Mouse (Mus musculus) myocyte (in vitro differentiated cells): ENCODE results near the gene Dazap1. TPM values are rescaled to one million over a fixed set of nuclear protein-coding genes. Genes with fewer than 3 reads are reported as not detected.

Source experiments
- H3K27me3 ChIP-seq: one replicate; pipeline ENCODE4 v1.6.1; 2011; ENCODE audit not compliant: control insufficient read depth, insufficient read depth, insufficient read length
- H3K36me3 ChIP-seq: one replicate; pipeline ENCODE4 v1.6.1; 2011; ENCODE audit not compliant: control insufficient read depth, insufficient read depth
- H3K4me2 ChIP-seq: one replicate; pipeline ENCODE4 v1.6.1; 2011; ENCODE audit warnings: low read depth, control low read depth
- H3K4me3 ChIP-seq: one replicate; pipeline ENCODE4 v1.5.1; 2011; ENCODE audit warnings: mild to moderate bottlenecking, control low read depth, moderate library complexity
- H3K79me2 ChIP-seq: one replicate; pipeline ENCODE4 v1.6.1; 2011; ENCODE audit not compliant: control insufficient read depth, insufficient read depth
- H3ac ChIP-seq: one replicate; pipeline ENCODE4 v1.6.1; 2011; ENCODE audit not compliant: control insufficient read depth, insufficient read length
- CEBPB ChIP-seq: IDR thresholded peaks from 2 replicates; pipeline ENCODE4 v1.6.1; 2011; ENCODE audit warnings: mild to moderate bottlenecking, moderate library complexity; ENCODE audit not compliant: poor library complexity, insufficient read depth, severe bottlenecking
- E2F4 ChIP-seq: IDR thresholded peaks from one replicate; pipeline ENCODE4 v1.6.1; 2011; ENCODE audit warnings: mild to moderate bottlenecking, control low read depth, moderate library complexity; ENCODE audit not compliant: insufficient read depth
- MAX ChIP-seq: IDR thresholded peaks from one replicate; pipeline ENCODE4 v1.6.1; 2011; ENCODE audit warnings: low read depth, mild to moderate bottlenecking, control low read depth
- MYOD1 ChIP-seq, 3 experiments: IDR thresholded peaks; one replicate each; pipeline ENCODE4 v1.6.1; 2011; ENCODE audit warnings: control low read depth in 2 of 3, low read depth in 2 of 3, mild to moderate bottlenecking in 2 of 3, moderate library complexity in 1 of 3; ENCODE audit not compliant: insufficient read length in 2 of 3, control insufficient read depth in 1 of 3
- MYOG ChIP-seq, 3 experiments: IDR thresholded peaks; one replicate each; pipeline ENCODE4 v1.6.1; 2011; ENCODE audit warnings: control low read depth in 2 of 3, low read depth in 2 of 3, mild to moderate bottlenecking in 2 of 3; ENCODE audit not compliant: insufficient read length in 2 of 3, control insufficient read depth in 1 of 3, insufficient read depth in 1 of 3
- POLR2A ChIP-seq: IDR thresholded peaks from one replicate; pipeline ENCODE4 v1.6.1; 2011; ENCODE audit warnings: low read depth, mild to moderate bottlenecking, control low read depth, moderate library complexity; ENCODE audit not compliant: insufficient read length
- POLR2AphosphoS2 ChIP-seq: IDR thresholded peaks from one replicate; pipeline ENCODE4 v1.6.1; 2011; ENCODE audit warnings: low read depth, control low read depth; ENCODE audit not compliant: insufficient read length
- REST ChIP-seq: IDR thresholded peaks from one replicate; pipeline ENCODE4 v1.6.1; 2011; ENCODE audit warnings: mild to moderate bottlenecking, control low read depth, moderate library complexity; ENCODE audit not compliant: insufficient read depth, insufficient read length
- SRF ChIP-seq: IDR thresholded peaks from one replicate; pipeline ENCODE4 v1.6.1; 2011; ENCODE audit warnings: low read depth; ENCODE audit not compliant: control insufficient read depth, insufficient read length
- TCF12 ChIP-seq: IDR thresholded peaks from one replicate; pipeline ENCODE4 v1.6.1; 2011; ENCODE audit warnings: mild to moderate bottlenecking, control low read depth; ENCODE audit not compliant: poor library complexity, insufficient read depth, severe bottlenecking
- TCF3 ChIP-seq: IDR thresholded peaks from one replicate; pipeline ENCODE4 v1.6.1; 2011; ENCODE audit warnings: low read depth, control low read depth; ENCODE audit not compliant: insufficient read length
- USF1 ChIP-seq: IDR thresholded peaks from one replicate; pipeline ENCODE4 v1.6.1; 2011; ENCODE audit warnings: low read depth, mild to moderate bottlenecking, control low read depth, moderate library complexity
- polyA plus RNA-seq: library from polyadenylated mRNA; unstranded; fragments of >200 nt; fragmentation: generic; extraction: Trizol; gene quantifications from one replicate; pipeline ENCODE4 v1.2.1, GENCODE M21; 2012; ENCODE audit warnings: missing spikeins

Gene Dazap1
- polyA plus RNA-seq, 1 experiment = 123 TPM

DNA sequence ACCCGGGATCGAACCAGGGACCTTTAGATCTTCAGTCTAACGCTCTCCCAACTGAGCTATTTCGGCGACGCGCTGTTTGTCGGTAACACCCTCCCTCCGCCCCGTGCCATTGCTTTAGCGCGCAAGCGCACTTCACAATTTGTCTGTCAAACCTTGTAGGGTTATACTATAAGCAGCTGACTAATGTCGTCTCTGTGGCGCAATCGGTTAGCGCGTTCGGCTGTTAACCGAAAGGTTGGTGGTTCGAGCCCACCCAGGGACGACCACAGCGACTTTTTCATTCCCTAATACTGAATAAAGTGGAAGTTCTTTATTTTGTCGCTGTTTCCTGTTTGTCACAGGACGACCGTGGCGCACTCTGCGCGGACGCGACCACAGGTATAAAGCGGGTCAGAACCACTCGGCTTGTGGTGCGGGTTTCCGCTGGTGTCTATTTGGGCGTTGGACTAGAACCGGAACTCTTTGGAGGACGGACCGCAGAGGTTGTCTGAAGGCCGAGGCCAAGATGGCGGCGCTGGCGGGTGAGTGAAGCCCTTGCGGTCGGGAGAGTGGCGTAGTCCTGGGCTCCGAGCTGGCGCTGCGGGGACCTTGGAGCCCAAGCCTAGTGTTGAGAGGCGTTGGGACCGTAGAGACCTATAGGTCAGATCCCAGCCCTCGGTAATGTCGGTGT is 12.2 kb upstream of the Dazap1 start, which contains the start of gene Ndufs7:
TSS of gene Ndufs7 (plus strand) at position 151 of the 670 bp plus-strand sequence.
- Histone ChIP-seq H3ac (peak within 1 kb of the TSS; percentile 25), H3K4me3 (peak within 1 kb of the TSS; percentile 73), H3K4me2 (peak within 1 kb of the TSS; percentile 76), H3K79me2 (peaks cover 31% of the 10 kb centered on the region), H3K27me3 (no peaks in the 10 kb centered on the region), H3K36me3 (peaks cover under 1% of the 10 kb centered on the region)
- peak; percentile 93 for TF ChIP-seq POLR2AphosphoS2
- TF ChIP-seq MYOD1 (IDR thresholded peaks at IDR 0.05; ENCODE audit: control insufficient read depth in 1 of 3, insufficient read length in 2 of 3, low read depth in 2 of 3) = peak in 1 of 3 experiments; percentile 18
- peak; percentile 26 for TF ChIP-seq SRF
- TF ChIP-seq REST = no peak
- TF ChIP-seq E2F4 = peak; percentile 1
- TF ChIP-seq TCF12 = no peak
- peak in 1 of 3 experiments; percentile 49 for TF ChIP-seq MYOG (IDR thresholded peaks at IDR 0.05; ENCODE audit: control insufficient read depth in 1 of 3, insufficient read depth in 1 of 3, insufficient read length in 2 of 3, low read depth in 2 of 3)
- TF ChIP-seq CEBPB = peak; percentile 85
- no peak for TF ChIP-seq USF1
- peak; percentile 93 for TF ChIP-seq POLR2A

GRCm38 (mm10) chr10:80250059-80250458 is 11.2 kb upstream of the Dazap1 start:
- Histone ChIP-seq H3K79me2 (peaks cover 31% of the 10 kb centered on the region), H3ac (peak overlapping the region; percentile 25), H3K36me3 (peaks cover 4% of the 10 kb centered on the region), H3K4me3 (peak overlapping the region; percentile 73), H3K27me3 (no peaks in the 10 kb centered on the region), H3K4me2 (peak overlapping the region; percentile 76)
- TF ChIP-seq MYOD1 (IDR thresholded peaks at IDR 0.05; ENCODE audit: control insufficient read depth in 1 of 3, insufficient read length in 2 of 3, low read depth in 2 of 3) (no peak), TCF3 (no peak), SRF (no peak), MAX (no peak), E2F4 (no peak), TCF12 (no peak), CEBPB (no peak), POLR2A (no peak), USF1 (no peak), REST (no peak), MYOG (IDR thresholded peaks at IDR 0.05; ENCODE audit: control insufficient read depth in 1 of 3, insufficient read depth in 1 of 3, insufficient read length in 2 of 3, low read depth in 2 of 3) (no peak), POLR2AphosphoS2 (no peak)

DNA sequence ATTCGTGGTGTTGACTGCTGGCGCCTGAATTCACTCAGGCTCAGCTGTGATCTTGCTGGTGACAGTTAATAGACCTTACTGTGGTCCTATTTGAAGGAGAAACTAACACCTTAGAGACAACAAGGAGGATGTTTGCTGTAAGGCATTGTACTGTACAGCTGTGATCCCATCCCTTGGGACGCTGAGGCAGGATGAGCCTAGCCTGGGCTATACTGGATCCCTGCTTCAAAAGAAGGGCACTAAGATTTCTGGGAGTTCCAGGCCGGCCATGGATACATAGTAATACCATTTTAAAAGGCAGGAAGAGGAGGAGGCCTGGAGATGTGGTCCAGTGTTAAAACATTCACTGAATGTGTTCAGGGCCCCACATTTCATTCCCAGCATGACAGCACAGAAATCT is 10.7 kb upstream of the Dazap1 start:
- Histone ChIP-seq H3K79me2 (peaks cover 31% of the 10 kb centered on the region), H3K27me3 (no peaks in the 10 kb centered on the region), H3K4me2 (peak overlapping the region; percentile 76), H3K36me3 (peaks cover 4% of the 10 kb centered on the region), H3K4me3 (peak overlapping the region; percentile 73), H3ac (no peak overlapping the region)
- TF ChIP-seq POLR2A = no peak
- no peak for TF ChIP-seq MAX
- TF ChIP-seq MYOG (IDR thresholded peaks at IDR 0.05; ENCODE audit: control insufficient read depth in 1 of 3, insufficient read depth in 1 of 3, insufficient read length in 2 of 3, low read depth in 2 of 3) = no peak
- TF ChIP-seq REST = no peak
- TF ChIP-seq USF1 = no peak
- no peak for TF ChIP-seq TCF12
- TF ChIP-seq E2F4 = no peak
- TF ChIP-seq TCF3 = no peak
- TF ChIP-seq MYOD1 (IDR thresholded peaks at IDR 0.05; ENCODE audit: control insufficient read depth in 1 of 3, insufficient read length in 2 of 3, low read depth in 2 of 3) = no peak
- TF ChIP-seq POLR2AphosphoS2 = no peak

GRCm38 (mm10) chr10:80252011-80252410 is 9.3 kb upstream of the Dazap1 start:
- Histone ChIP-seq H3K4me3 (no peak overlapping the region), H3ac (no peak overlapping the region), H3K4me2 (no peak overlapping the region), H3K27me3 (no peaks in the 10 kb centered on the region), H3K36me3 (peaks cover 4% of the 10 kb centered on the region), H3K79me2 (peaks cover 31% of the 10 kb centered on the region)
- no peak for TF ChIP-seq MAX
- TF ChIP-seq POLR2AphosphoS2 = no peak
- no peak for TF ChIP-seq MYOD1 (IDR thresholded peaks at IDR 0.05; ENCODE audit: control insufficient read depth in 1 of 3, insufficient read length in 2 of 3, low read depth in 2 of 3)
